Comparison of ENCODE assay signal across 8 mouse cellular contexts in genomic region chr19:12475380-12476250, GRCm38 (mm10). TPM values are rescaled to one million over a fixed set of nuclear protein-coding genes. Genes with fewer than 3 reads are reported as not detected.
DNase-seq lines count a peak whose midpoint lies in the region; ATAC-seq and TF ChIP-seq lines count a peak whose summit lies in the region.

No protein-coding gene starts in this region.

- no peak overlapping the region for H3K4me2 ChIP-seq in forebrain, embryonic 15.5 days (replicated peaks)

- peak; percentile 96 for ATAC-seq in forebrain, embryonic 15.5 days (replicated peaks)

- H3K4me1 ChIP-seq in forebrain, embryonic 15.5 days, result peaks cover 7% of the 10 kb centered on the region
- H3K4me1 ChIP-seq in lung, adult 2 months (ENCODE audit: control insufficient read depth, insufficient read depth, low read length), result peaks cover 39% of the 10 kb centered on the region

- H3K9ac ChIP-seq in forebrain, embryonic 15.5 days (replicated peaks), result no peak overlapping the region; the same call in 1 of the 2 replicates

- peak; percentile 85 for DNase-seq in CD4-positive helper T cell, adult 2 months (ENCODE audit: low read depth, low spot score)
- DNase-seq in adrenal gland, postnatal 36 days, result peak; percentile 96
- peak; percentile 94 for DNase-seq in heart, postnatal 10 days
- peak; percentile 97 to 98 for DNase-seq in kidney, postnatal 25 days
- DNase-seq in lung, adult 2 months, result peak; percentile 85
- peak; percentile 91 for DNase-seq in ovary, adult 18-20 months (ENCODE audit: low spot score)
- peak; percentile 28 for DNase-seq in thymus, postnatal 4 days

- WGBS in forebrain, embryonic 15.5 days, result 54% methylated on average over 15 of the region's 15 CpGs
- 15% methylated on average over 15 of the region's 15 CpGs for WGBS in lung, adult 2 months

- H3K4me3 ChIP-seq in forebrain, embryonic 15.5 days, result no peak overlapping the region
- H3K4me3 ChIP-seq in lung, adult 2 months (replicated peaks; ENCODE audit: extremely low read depth, low read depth, low read length), result peak overlapping the region; percentile 27

- intact Hi-C loops in heart, postnatal 10 days (cut with DNase I), result no loop called here

- peak; percentile 63; the same call in 1 of the 2 replicates for TF ChIP-seq POLR2A in lung, adult 2 months (IDR thresholded peaks at IDR 0.05; ENCODE audit: borderline replicate concordance, extremely low read depth, low read depth, low read length)

- peak overlapping the region; percentile 48 for H3K27ac ChIP-seq in forebrain, embryonic 15.5 days (replicated peaks)

- peaks cover 21% of the 10 kb centered on the region for H3K36me3 ChIP-seq in forebrain, embryonic 15.5 days

- H3K27me3 ChIP-seq in forebrain, embryonic 15.5 days, result no peaks in the 10 kb centered on the region

- no peaks in the 10 kb centered on the region for H3K9me3 ChIP-seq in forebrain, embryonic 15.5 days

- TF ChIP-seq CTCF in lung, adult 2 months (IDR thresholded peaks at IDR 0.05; ENCODE audit: insufficient read depth, low read length), result no peak

RNA-seq across cellular contexts. Expression of gene Mpeg1, which starts 15.0 kb away (rescaled TPM):
- total RNA-seq in adrenal gland, postnatal 36 days (2021), result 10 to 100 TPM; 23.7 to 25.0 TPM
- polyA plus RNA-seq in forebrain, embryonic 15.5 days (2015; fragmentation: Nextera tagmentation; extraction: Ambion mirVana), result 0.55 and 0.56 TPM in 2 replicates
- total RNA-seq in heart, postnatal 10 days (2021), result 1 to 10 TPM; 4.8 to 5.3 TPM
- polyA plus RNA-seq in lung, adult 2 months (2012; rRNA removed), result 22.2 and 35.3 TPM in 2 replicates

RNA-seq across cellular contexts. Expression of gene Dtx4, which starts 25.6 kb away (rescaled TPM):
- total RNA-seq in adrenal gland, postnatal 36 days (2021), result 10 to 100 TPM; 11.4 to 17.6 TPM
- polyA plus RNA-seq in forebrain, embryonic 15.5 days (2015; fragmentation: Nextera tagmentation; extraction: Ambion mirVana), result 16.8 and 19.3 TPM in 2 replicates
- total RNA-seq in heart, postnatal 10 days (2021), result 10 to 100 TPM in 1 of 2 experiments, 1 to 10 TPM in 1; 9.6 to 10.7 TPM
- 10.3 and 13.8 TPM in 2 replicates for polyA plus RNA-seq in lung, adult 2 months (2012; rRNA removed)

RNA-seq across cellular contexts. Expression of gene Pfpl, which starts 47.9 kb away (rescaled TPM):
- not detected for total RNA-seq in adrenal gland, postnatal 36 days (2021)
- not detected in 2 replicates for polyA plus RNA-seq in forebrain, embryonic 15.5 days (2015; fragmentation: Nextera tagmentation; extraction: Ambion mirVana)
- not detected for total RNA-seq in heart, postnatal 10 days (2021)
- not detected in 2 replicates for polyA plus RNA-seq in lung, adult 2 months (2012; rRNA removed)

RNA-seq across cellular contexts. Expression of gene Olfr1441, which starts 58.4 kb away (rescaled TPM):
- total RNA-seq in adrenal gland, postnatal 36 days (2021), result not detected
- polyA plus RNA-seq in forebrain, embryonic 15.5 days (2015; fragmentation: Nextera tagmentation; extraction: Ambion mirVana), result not detected in 2 replicates
- not detected for total RNA-seq in heart, postnatal 10 days (2021)
- polyA plus RNA-seq in lung, adult 2 months (2012; rRNA removed), result not detected in 2 replicates

Comparison
In these comparisons a context has a peak if more than half of its experiments do, and no peak if none do; other contexts are left out.
1. DNase-seq: peak in every context shown above with its lines; median percentile 98 in kidney, postnatal 25 days; 96 in adrenal gland, postnatal 36 days; 94 in heart, postnatal 10 days; 91 in ovary, adult 18-20 months; 85 in CD4-positive helper T cell, adult 2 months; 85 in lung, adult 2 months; 28 in thymus, postnatal 4 days.